Comparison of ENCODE assay signal across 26 mouse cellular contexts in the genomic region with DNA sequence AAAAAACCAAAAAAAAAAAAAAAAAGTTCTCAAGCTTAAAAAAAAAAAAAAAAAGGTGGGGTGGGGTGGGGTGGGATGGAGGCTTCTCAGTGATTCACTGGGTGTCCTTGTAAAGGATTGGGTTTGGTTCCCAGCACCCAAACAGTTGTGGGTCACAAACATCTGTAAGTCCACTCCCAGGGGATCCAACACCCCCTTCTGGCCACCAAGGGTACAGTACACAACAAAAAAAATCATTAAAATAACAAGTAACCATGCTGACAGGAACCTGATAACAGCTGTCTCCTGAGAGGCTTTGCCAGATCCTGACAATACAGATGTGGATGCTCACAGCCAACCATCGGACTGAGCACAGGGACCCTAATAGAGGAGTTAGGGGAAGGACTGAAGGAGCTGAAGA. TPM values are rescaled to one million over a fixed set of nuclear protein-coding genes. Genes with fewer than 3 reads are reported as not detected.
DNase-seq lines count a peak whose midpoint lies in the region; ATAC-seq and TF ChIP-seq lines count a peak whose summit lies in the region.
"Had no signal": no experiment of that assay in that cellular context is flagged by ENCODE, and none has a peak within 500 bp of the region (broad histone marks: within the 10 kb centered on the region; RNA-seq: fewer than 3 reads in every experiment).

No protein-coding gene starts in this region.

- DNase-seq in hindbrain, postnatal 0 days (ENCODE audit: low spot score) = no peak
- DNase-seq in hindbrain, embryonic 11.5 days (ENCODE audit: low spot score) = no peak
- DNase-seq in midbrain, postnatal 0 days (ENCODE audit: low spot score) = no peak
- DNase-seq in R1 (ENCODE audit: low read depth, low spot score) = peak; percentile 60
- DNase-seq in spleen, adult 18-20 months = no peak
- DNase-seq in adrenal gland, postnatal 25 days = no peak
- no peak for DNase-seq in yolk sac, embryonic 10.5 days (ENCODE audit: low spot score)
- DNase-seq: adrenal gland, adult 2 months; cerebellum, adult 9-11 months; gastrocnemius, postnatal 10 days; kidney, adult 18-20 months; left cerebral cortex, postnatal 4 days; liver; right cerebral cortex, postnatal 14 days; thymus, adult 2 months had no signal

- no peak overlapping the region for H3K27ac ChIP-seq in hindbrain, postnatal 0 days
- H3K27ac ChIP-seq in hindbrain, embryonic 11.5 days (ENCODE audit: low read depth, low read length) = no peak overlapping the region
- H3K27ac ChIP-seq in midbrain, postnatal 0 days (ENCODE audit: low read depth, low read length) = no peak overlapping the region
- H3K27ac ChIP-seq in midbrain, embryonic 16.5 days (ENCODE audit: low read length) = no peak overlapping the region
- H3K27ac ChIP-seq: embryonic facial prominence, embryonic 12.5 days; heart, embryonic 15.5 days; hindbrain, embryonic 10.5 days; kidney, postnatal 0 days; lung, embryonic 15.5 days; macrophage; midbrain, embryonic 13.5 days; neural tube, embryonic 15.5 days had no signal

- H3K9me3 ChIP-seq in hindbrain, postnatal 0 days (ENCODE audit: low read length) = no peaks in the 10 kb centered on the region
- no peaks in the 10 kb centered on the region for H3K9me3 ChIP-seq in hindbrain, embryonic 11.5 days (ENCODE audit: control insufficient read depth, low read length)
- no peaks in the 10 kb centered on the region for H3K9me3 ChIP-seq in midbrain, postnatal 0 days (ENCODE audit: low read length)
- H3K9me3 ChIP-seq in midbrain, embryonic 16.5 days (replicated peaks; ENCODE audit: control insufficient read depth, low read length, poor library complexity, severe bottlenecking) = no peaks in the 10 kb centered on the region
- H3K9me3 ChIP-seq: embryonic facial prominence, embryonic 12.5 days; heart, embryonic 15.5 days; hindbrain, embryonic 10.5 days; lung, embryonic 15.5 days; midbrain, embryonic 13.5 days; neural tube, embryonic 15.5 days had no signal

- H3K27me3 ChIP-seq in hindbrain, postnatal 0 days (ENCODE audit: insufficient read depth, low read length) = no peaks in the 10 kb centered on the region
- H3K27me3 ChIP-seq in hindbrain, embryonic 11.5 days (ENCODE audit: control insufficient read depth, insufficient read depth, low read length) = no peaks in the 10 kb centered on the region
- H3K27me3 ChIP-seq in midbrain, postnatal 0 days (ENCODE audit: insufficient read depth, low read length) = no peaks in the 10 kb centered on the region
- no peaks in the 10 kb centered on the region for H3K27me3 ChIP-seq in midbrain, embryonic 16.5 days (ENCODE audit: control insufficient read depth, insufficient read depth, low read depth, low read length)
- H3K27me3 ChIP-seq: embryonic facial prominence, embryonic 12.5 days; heart, embryonic 15.5 days; lung, embryonic 15.5 days; midbrain, embryonic 13.5 days; neural tube, embryonic 15.5 days had no signal

- peaks cover 3% of the 10 kb centered on the region; the same call in 1 of the 2 replicates for H3K36me3 ChIP-seq in hindbrain, postnatal 0 days (ENCODE audit: insufficient read depth, low read length)
- H3K36me3 ChIP-seq in hindbrain, embryonic 11.5 days (ENCODE audit: control insufficient read depth, insufficient read depth, low read length) = no peaks in the 10 kb centered on the region
- peaks cover 20% of the 10 kb centered on the region for H3K36me3 ChIP-seq in midbrain, postnatal 0 days (ENCODE audit: insufficient read depth, low read length)
- peaks cover 11% of the 10 kb centered on the region for H3K36me3 ChIP-seq in midbrain, embryonic 16.5 days (ENCODE audit: control insufficient read depth, insufficient read depth, low read length)

- TF ChIP-seq CTCF in hindbrain, postnatal 0 days (IDR thresholded peaks at IDR 0.05; ENCODE audit: low read depth) = peak; percentile 13; the same call in 1 of the 2 replicates
- 0 out of 2 replicates have a peak, but pooled peaks have one; percentile 12 for TF ChIP-seq CTCF in midbrain, postnatal 0 days (IDR thresholded peaks at IDR 0.05)

- no peaks in the 10 kb centered on the region for H3K4me1 ChIP-seq in hindbrain, postnatal 0 days (ENCODE audit: insufficient read depth, low read length)
- no peaks in the 10 kb centered on the region for H3K4me1 ChIP-seq in hindbrain, embryonic 11.5 days (replicated peaks; ENCODE audit: control insufficient read depth, insufficient read depth, low read length)
- no peaks in the 10 kb centered on the region for H3K4me1 ChIP-seq in midbrain, postnatal 0 days (ENCODE audit: insufficient read depth, low read length)
- no peaks in the 10 kb centered on the region for H3K4me1 ChIP-seq in midbrain, embryonic 16.5 days (ENCODE audit: control insufficient read depth, insufficient read depth, low read length)
- H3K4me1 ChIP-seq: embryonic facial prominence, embryonic 12.5 days; heart, embryonic 15.5 days; hindbrain, embryonic 10.5 days; lung, embryonic 15.5 days; midbrain, embryonic 13.5 days; neural tube, embryonic 15.5 days had no signal

- ATAC-seq in hindbrain, postnatal 0 days = no peak
- ATAC-seq in hindbrain, embryonic 11.5 days (ENCODE audit: low FRiP score) = no peak
- no peak for ATAC-seq in midbrain, postnatal 0 days (ENCODE audit: low FRiP score)
- ATAC-seq in midbrain, embryonic 16.5 days = no peak
- ATAC-seq: forebrain, embryonic 16.5 days; midbrain, embryonic 13.5 days had no signal

- 79% methylated on average over 1 of the region's 1 CpGs for WGBS in hindbrain, postnatal 0 days
- 94% methylated on average over 1 of the region's 1 CpGs for WGBS in hindbrain, embryonic 11.5 days
- WGBS in midbrain, postnatal 0 days = 83% methylated on average over 1 of the region's 1 CpGs
- 80% methylated on average over 1 of the region's 1 CpGs for WGBS in midbrain, embryonic 16.5 days

- no peak overlapping the region for H3K9ac ChIP-seq in hindbrain, postnatal 0 days (replicated peaks; ENCODE audit: low read length)
- no peak overlapping the region for H3K9ac ChIP-seq in hindbrain, embryonic 11.5 days (ENCODE audit: low read depth, low read length)
- H3K9ac ChIP-seq in midbrain, postnatal 0 days (replicated peaks; ENCODE audit: low read length, poor library complexity, severe bottlenecking) = no peak overlapping the region
- H3K9ac ChIP-seq in midbrain, embryonic 16.5 days (ENCODE audit: low read depth, low read length) = no peak overlapping the region
- H3K9ac ChIP-seq: embryonic facial prominence, embryonic 12.5 days; heart, embryonic 15.5 days; lung, embryonic 15.5 days; midbrain, embryonic 13.5 days; neural tube, embryonic 15.5 days had no signal

- no peak overlapping the region for H3K4me3 ChIP-seq in hindbrain, postnatal 0 days (ENCODE audit: low read length)
- H3K4me3 ChIP-seq in hindbrain, embryonic 11.5 days (ENCODE audit: low read depth, low read length) = no peak overlapping the region
- no peak overlapping the region for H3K4me3 ChIP-seq in midbrain, postnatal 0 days (ENCODE audit: low read depth, low read length)
- H3K4me3 ChIP-seq in midbrain, embryonic 16.5 days (ENCODE audit: low read depth, low read length) = no peak overlapping the region
- H3K4me3 ChIP-seq: embryonic facial prominence, embryonic 12.5 days; erythroblast, embryonic 14.5 days; heart, embryonic 15.5 days; hindbrain, embryonic 10.5 days; lung, embryonic 15.5 days; midbrain, embryonic 13.5 days; neural tube, embryonic 15.5 days had no signal

- no peak overlapping the region for H3K4me2 ChIP-seq in hindbrain, postnatal 0 days (ENCODE audit: low read depth, low read length)
- H3K4me2 ChIP-seq in hindbrain, embryonic 11.5 days (replicated peaks; ENCODE audit: low read depth, low read length) = no peak overlapping the region
- no peak overlapping the region for H3K4me2 ChIP-seq in midbrain, postnatal 0 days (ENCODE audit: low read depth, low read length, poor library complexity, severe bottlenecking)
- H3K4me2 ChIP-seq in midbrain, embryonic 16.5 days (ENCODE audit: low read length) = no peak overlapping the region
- H3K4me2 ChIP-seq: embryonic facial prominence, embryonic 12.5 days; heart, embryonic 15.5 days; lung, embryonic 15.5 days; midbrain, embryonic 13.5 days; neural tube, embryonic 15.5 days had no signal

RNA-seq across cellular contexts. Expression of a gene that starts 7.6 kb away (rescaled TPM):
- total RNA-seq in hindbrain, postnatal 0 days (2014; rRNA removed) = 37.2 and 41.5 TPM in 2 replicates
- polyA plus RNA-seq in hindbrain, postnatal 0 days (2015; fragmentation: Nextera tagmentation; extraction: Ambion mirVana) = 171 and 173 TPM in 2 replicates
- 35.3 and 49.2 TPM in 2 replicates for polyA plus RNA-seq in hindbrain, embryonic 11.5 days (2014; fragmentation: Nextera tagmentation; extraction: Ambion mirVana)
- total RNA-seq in midbrain, postnatal 0 days (2014; rRNA removed) = 63.4 and 63.5 TPM in 2 replicates
- polyA plus RNA-seq in midbrain, postnatal 0 days (2015; fragmentation: Nextera tagmentation; extraction: Ambion mirVana) = 205 and 229 TPM in 2 replicates
- polyA plus RNA-seq in midbrain, embryonic 16.5 days (2015; fragmentation: Nextera tagmentation; extraction: Ambion mirVana) = 192 and 198 TPM in 2 replicates
- 25.3 and 33.4 TPM in 2 replicates for total RNA-seq in adrenal gland, postnatal 25 days (2021)

RNA-seq across cellular contexts. Expression of a gene that starts 16.9 kb away (rescaled TPM):
- 73.4 and 73.6 TPM in 2 replicates for total RNA-seq in hindbrain, postnatal 0 days (2014; rRNA removed)
- 481 and 484 TPM in 2 replicates for polyA plus RNA-seq in hindbrain, postnatal 0 days (2015; fragmentation: Nextera tagmentation; extraction: Ambion mirVana)
- polyA plus RNA-seq in hindbrain, embryonic 11.5 days (2014; fragmentation: Nextera tagmentation; extraction: Ambion mirVana) = 336 and 342 TPM in 2 replicates
- total RNA-seq in midbrain, postnatal 0 days (2014; rRNA removed) = 111 and 125 TPM in 2 replicates
- polyA plus RNA-seq in midbrain, postnatal 0 days (2015; fragmentation: Nextera tagmentation; extraction: Ambion mirVana) = 419 and 445 TPM in 2 replicates
- 345 and 357 TPM in 2 replicates for polyA plus RNA-seq in midbrain, embryonic 16.5 days (2015; fragmentation: Nextera tagmentation; extraction: Ambion mirVana)
- total RNA-seq in adrenal gland, postnatal 25 days (2021) = 278 and 311 TPM in 2 replicates

RNA-seq across cellular contexts. Expression of a gene that starts 26.9 kb away (rescaled TPM):
- 60.9 and 61.5 TPM in 2 replicates for total RNA-seq in hindbrain, postnatal 0 days (2014; rRNA removed)
- polyA plus RNA-seq in hindbrain, postnatal 0 days (2015; fragmentation: Nextera tagmentation; extraction: Ambion mirVana) = 41.4 and 41.9 TPM in 2 replicates
- 27.6 and 30.8 TPM in 2 replicates for polyA plus RNA-seq in hindbrain, embryonic 11.5 days (2014; fragmentation: Nextera tagmentation; extraction: Ambion mirVana)
- 44.1 and 54.8 TPM in 2 replicates for total RNA-seq in midbrain, postnatal 0 days (2014; rRNA removed)
- polyA plus RNA-seq in midbrain, postnatal 0 days (2015; fragmentation: Nextera tagmentation; extraction: Ambion mirVana) = 41.7 and 43.8 TPM in 2 replicates
- 45.5 and 50.2 TPM in 2 replicates for polyA plus RNA-seq in midbrain, embryonic 16.5 days (2015; fragmentation: Nextera tagmentation; extraction: Ambion mirVana)
- 35.9 and 43.4 TPM in 2 replicates for total RNA-seq in adrenal gland, postnatal 25 days (2021)

RNA-seq across cellular contexts. Expression of a gene that starts 38.8 kb away (rescaled TPM):
- 12.4 and 13.9 TPM in 2 replicates for total RNA-seq in hindbrain, postnatal 0 days (2014; rRNA removed)
- 4.0 and 5.0 TPM in 2 replicates for polyA plus RNA-seq in hindbrain, postnatal 0 days (2015; fragmentation: Nextera tagmentation; extraction: Ambion mirVana)
- polyA plus RNA-seq in hindbrain, embryonic 11.5 days (2014; fragmentation: Nextera tagmentation; extraction: Ambion mirVana) = 13.4 and 17.0 TPM in 2 replicates
- total RNA-seq in midbrain, postnatal 0 days (2014; rRNA removed) = 5.6 and 6.7 TPM in 2 replicates
- 2.2 and 2.5 TPM in 2 replicates for polyA plus RNA-seq in midbrain, postnatal 0 days (2015; fragmentation: Nextera tagmentation; extraction: Ambion mirVana)
- polyA plus RNA-seq in midbrain, embryonic 16.5 days (2015; fragmentation: Nextera tagmentation; extraction: Ambion mirVana) = 4.0 and 4.5 TPM in 2 replicates
- total RNA-seq in adrenal gland, postnatal 25 days (2021) = 9.7 and 11.1 TPM in 2 replicates
